Mouse (Mus musculus): Measurements from ENCODE around the gene Mettl9. TPM values are rescaled to one million over a fixed set of nuclear protein-coding genes. Genes with fewer than 3 reads are reported as not detected.

Mettl9 gene
- polyA plus RNA-seq (2015; fragmentation: Nextera tagmentation; extraction: Ambion mirVana), result 55.4 and 67.1 TPM in 2 replicates

DNA sequence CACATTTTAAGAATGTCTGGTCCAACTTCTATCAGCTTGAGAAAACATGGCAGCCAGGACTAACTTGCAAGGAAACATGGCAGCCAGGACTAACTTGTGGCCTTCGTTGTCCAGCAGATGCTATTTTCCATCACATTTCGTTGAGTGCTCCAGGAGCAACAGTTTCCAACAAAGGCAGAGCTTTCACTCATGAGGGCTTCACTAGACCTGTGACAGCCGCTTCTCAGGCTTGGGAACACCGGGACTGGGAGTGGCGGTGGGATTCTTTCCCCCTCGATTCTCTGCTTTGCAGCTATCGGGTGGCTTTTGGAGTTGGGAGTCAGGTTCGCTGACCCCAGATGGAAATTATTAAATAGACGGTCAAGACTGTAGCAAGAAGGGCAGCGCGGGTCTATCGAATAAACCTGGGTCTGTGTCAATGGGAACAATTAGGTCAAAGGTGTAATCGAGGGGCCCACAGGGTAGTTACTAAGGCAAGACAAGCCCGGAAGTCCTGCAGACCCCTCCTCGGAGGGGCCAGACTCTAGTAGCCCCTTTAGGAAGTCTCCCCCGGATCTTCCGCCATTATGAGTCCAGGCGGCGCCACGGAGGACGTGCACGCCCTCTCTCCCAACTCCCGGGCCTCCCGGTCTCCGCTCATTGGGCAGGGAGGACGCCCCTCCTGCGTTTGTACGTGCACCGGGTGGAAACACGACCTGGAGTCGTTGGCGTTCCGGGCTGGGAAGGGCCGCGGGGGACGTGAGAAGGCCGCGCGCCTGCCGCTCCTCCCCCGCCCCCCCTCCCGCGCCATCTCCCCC lies at the start of gene Mettl9:
Gene Mettl9 (plus strand): TSS at position 590 of the 797 bp plus-strand sequence.

DNA sequence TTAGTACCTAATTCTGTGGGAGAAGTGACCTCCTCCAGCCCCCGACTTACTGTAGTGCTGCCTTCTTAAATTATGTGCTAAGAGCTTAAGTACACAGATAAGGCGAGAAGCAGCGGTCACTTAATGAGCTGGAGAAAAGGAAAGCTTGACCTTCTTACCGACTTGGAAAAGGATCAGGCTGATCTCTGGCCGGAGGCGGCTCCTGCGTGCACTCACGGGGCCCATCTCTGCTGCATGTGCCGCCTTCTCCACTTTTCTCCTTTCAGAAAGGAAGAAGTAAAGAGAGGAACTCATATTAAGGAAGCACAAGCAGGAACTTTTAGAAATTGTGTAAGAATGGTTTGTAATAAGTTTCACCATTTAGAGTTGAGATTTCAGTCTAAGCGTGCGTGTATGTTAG lies 40.0 kb downstream of the Mettl9 start, which contains the start of gene Igsf6:
Gene Igsf6 (minus strand): TSS at position 292 of the 400 bp plus-strand sequence.

DNA sequence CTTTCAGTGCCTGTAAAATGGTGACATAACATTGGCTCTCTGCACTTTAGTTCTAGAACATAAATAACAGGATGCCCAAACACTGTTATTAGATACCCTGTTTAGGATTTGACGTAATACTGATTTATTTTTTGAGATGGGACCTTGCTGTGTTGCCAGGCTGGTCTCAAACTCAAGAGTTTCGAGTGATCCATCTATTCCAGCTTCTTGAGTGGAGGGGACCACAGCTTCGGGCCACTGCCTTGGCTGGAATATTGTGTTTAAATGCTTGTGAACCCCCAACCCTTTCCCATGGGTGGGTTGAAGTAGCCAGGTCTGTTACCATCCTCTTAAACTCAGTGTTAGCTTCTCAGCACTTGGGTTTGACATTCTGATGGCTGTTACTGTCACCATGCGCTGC lies 47.1 kb downstream of the Mettl9 start, which contains the start of gene Otoa:
Gene Otoa (plus strand): TSS at position 301 of the 400 bp plus-strand sequence.

Other genes starting within 250 kb of the Mettl9 start
- gene Gm5737, start 222.1 kb upstream of the Mettl9 start, polyA plus RNA-seq (2015; fragmentation: Nextera tagmentation; extraction: Ambion mirVana), result 0.30 and 0.56 TPM in 2 replicates
- 48.3 and 52.4 TPM in 2 replicates for gene Eef2k, start 191.6 kb upstream of the Mettl9 start, polyA plus RNA-seq (2015; fragmentation: Nextera tagmentation; extraction: Ambion mirVana)
- gene Polr3e, start 116.7 kb upstream of the Mettl9 start, polyA plus RNA-seq (2015; fragmentation: Nextera tagmentation; extraction: Ambion mirVana), result 14.5 TPM in 2 replicates
- 3.3 and 4.5 TPM in 2 replicates for gene Cdr2, start 52.1 kb upstream of the Mettl9 start, polyA plus RNA-seq (2015; fragmentation: Nextera tagmentation; extraction: Ambion mirVana)
- 0.13 and 0.21 TPM in 2 replicates for gene Mfsd13b, start 51.9 kb upstream of the Mettl9 start, polyA plus RNA-seq (2015; fragmentation: Nextera tagmentation; extraction: Ambion mirVana)
- 1.9 TPM in 2 replicates for gene Igsf6, start 40.1 kb downstream of the Mettl9 start, polyA plus RNA-seq (2015; fragmentation: Nextera tagmentation; extraction: Ambion mirVana)
- gene Otoa, start 47.2 kb downstream of the Mettl9 start, polyA plus RNA-seq (2015; fragmentation: Nextera tagmentation; extraction: Ambion mirVana), result 0.92 and 1.3 TPM in 2 replicates